Mouse (Mus musculus): ENCODE measurements around the gene 4930442H23Rik. TPM values are rescaled to one million over a fixed set of nuclear protein-coding genes. Genes with fewer than 3 reads are reported as not detected.

Gene 4930442H23Rik
- not detected for total RNA-seq (2023)

GRCm38 (mm10) chr10:81183805-81184204, at the start of gene 4930442H23Rik:
Gene 4930442H23Rik, minus strand, starts transcription at chr10:81183849.

GRCm38 (mm10) chr10:81232580-81233225, 49.1 kb upstream of the 4930442H23Rik start, which contains the start of gene Zfr2:
Gene Zfr2, plus strand, starts transcription at chr10:81233155.

GRCm38 (mm10) chr10:81230438-81231332, 47.0 kb upstream of the 4930442H23Rik start, which contains the start of gene Atcay:
Gene Atcay, minus strand, starts transcription at chr10:81230833.

GRCm38 (mm10) chr10:81201807-81202758, 18.4 kb upstream of the 4930442H23Rik start, which contains the start of gene Nmrk2:
Gene Nmrk2, minus strand, starts transcription at chr10:81202051.

GRCm38 (mm10) chr10:81182336-81183333, 1.0 kb downstream of the 4930442H23Rik start, which contains the start of gene Dapk3:
Gene Dapk3, plus strand, starts transcription at chr10:81183005.

GRCm38 (mm10) chr10:81176466-81177271, 7.0 kb downstream of the 4930442H23Rik start, which contains the start of gene Eef2:
Gene Eef2, plus strand, starts transcription at chr10:81176631.

GRCm38 (mm10) chr10:81167200-81168086, 16.2 kb downstream of the 4930442H23Rik start, which contains the start of gene Pias4:
Gene Pias4, minus strand, starts transcription at chr10:81167923.

GRCm38 (mm10) chr10:81134966-81135681, 48.5 kb downstream of the 4930442H23Rik start, which contains the start of gene Zbtb7a:
Gene Zbtb7a, plus strand, starts transcription at chr10:81135220.

Other genes starting within 250 kb of the 4930442H23Rik start
- gene Gng7, start 168.9 kb downstream of the 4930442H23Rik start, total RNA-seq (2023), result not detected
- gene Diras1, start 158.2 kb downstream of the 4930442H23Rik start, total RNA-seq (2023), result not detected
- gene Slc39a3, start 146.4 kb downstream of the 4930442H23Rik start, total RNA-seq (2023), result 14.2 TPM
- 50.4 TPM for gene Sgta, start 123.7 kb downstream of the 4930442H23Rik start, total RNA-seq (2023)
- 8.4 TPM for gene Thop1, start 113.8 kb downstream of the 4930442H23Rik start, total RNA-seq (2023)
- gene Creb3l3, start 85.0 kb downstream of the 4930442H23Rik start, total RNA-seq (2023), result not detected
- 126 TPM for gene Map2k2, start 77.9 kb downstream of the 4930442H23Rik start, total RNA-seq (2023)
- 49.1 TPM for gene Zbtb7a, start 48.6 kb downstream of the 4930442H23Rik start, total RNA-seq (2023)
- gene Pias4, start 15.9 kb downstream of the 4930442H23Rik start, total RNA-seq (2023), result 35.3 TPM
- gene Eef2, start 7.2 kb downstream of the 4930442H23Rik start, total RNA-seq (2023), result 2,404 TPM
- gene Dapk3, start 844 bp downstream of the 4930442H23Rik start, total RNA-seq (2023), result 57.0 TPM
- gene Nmrk2, start 18.2 kb upstream of the 4930442H23Rik start, total RNA-seq (2023), result not detected
- 0.85 TPM for gene Atcay, start 47.0 kb upstream of the 4930442H23Rik start, total RNA-seq (2023)
- gene Zfr2, start 49.3 kb upstream of the 4930442H23Rik start, total RNA-seq (2023), result 10.6 TPM
- gene Matk, start 69.1 kb upstream of the 4930442H23Rik start, total RNA-seq (2023), result 16.6 TPM
- gene Mrpl54, start 83.1 kb upstream of the 4930442H23Rik start, total RNA-seq (2023), result 110 TPM
- 31.3 TPM for gene Apba3, start 83.1 kb upstream of the 4930442H23Rik start, total RNA-seq (2023)
- gene Tjp3, start 107.7 kb upstream of the 4930442H23Rik start, total RNA-seq (2023), result 4.2 TPM
- 110 TPM for gene Pip5k1c, start 109.1 kb upstream of the 4930442H23Rik start, total RNA-seq (2023)
- 42.7 TPM for gene Cactin, start 137.3 kb upstream of the 4930442H23Rik start, total RNA-seq (2023)
- 16.5 TPM for gene Tbxa2r, start 144.9 kb upstream of the 4930442H23Rik start, total RNA-seq (2023)
- 0.21 TPM for gene Gipc3, start 159.4 kb upstream of the 4930442H23Rik start, total RNA-seq (2023)
- 51.8 TPM for gene Hmg20b, start 166.6 kb upstream of the 4930442H23Rik start, total RNA-seq (2023)
- gene Mfsd12, start 173.6 kb upstream of the 4930442H23Rik start, total RNA-seq (2023), result 4.4 TPM
- gene 4930404N11Rik, start 182.0 kb upstream of the 4930442H23Rik start, total RNA-seq (2023), result 4.9 TPM
- gene Fzr1, start 194.7 kb upstream of the 4930442H23Rik start, total RNA-seq (2023), result 35.7 TPM
- gene Dohh, start 200.6 kb upstream of the 4930442H23Rik start, total RNA-seq (2023), result 28.8 TPM
- 4.5 TPM for gene Gm48551, start 200.6 kb upstream of the 4930442H23Rik start, total RNA-seq (2023)
- gene Gm48552, start 205.2 kb upstream of the 4930442H23Rik start, total RNA-seq (2023), result 3.5 TPM
- 3.1 TPM for gene Smim24, start 209.2 kb upstream of the 4930442H23Rik start, total RNA-seq (2023)

Measured in CD4-positive naive resting alpha-beta T cell, adult 76 days (primary cell).